Mouse (Mus musculus): ENCODE measurements around the gene Kif27. TPM values are rescaled to one million over a fixed set of nuclear protein-coding genes. Genes with fewer than 3 reads are reported as not detected.

Kif27 gene
- polyA plus RNA-seq (2017; shearing (Covaris generic)): not detected

GRCm38 (mm10) chr13:58358629-58359303 is at the start of gene Kif27:
Gene Kif27, minus strand, starts transcription at chr13:58359122.

GRCm38 (mm10) chr13:58403243-58403642 is 44.3 kb upstream of the Kif27 start, which contains the start of gene Hnrnpk:
Gene Hnrnpk, minus strand, starts transcription at chr13:58403343.

DNA sequence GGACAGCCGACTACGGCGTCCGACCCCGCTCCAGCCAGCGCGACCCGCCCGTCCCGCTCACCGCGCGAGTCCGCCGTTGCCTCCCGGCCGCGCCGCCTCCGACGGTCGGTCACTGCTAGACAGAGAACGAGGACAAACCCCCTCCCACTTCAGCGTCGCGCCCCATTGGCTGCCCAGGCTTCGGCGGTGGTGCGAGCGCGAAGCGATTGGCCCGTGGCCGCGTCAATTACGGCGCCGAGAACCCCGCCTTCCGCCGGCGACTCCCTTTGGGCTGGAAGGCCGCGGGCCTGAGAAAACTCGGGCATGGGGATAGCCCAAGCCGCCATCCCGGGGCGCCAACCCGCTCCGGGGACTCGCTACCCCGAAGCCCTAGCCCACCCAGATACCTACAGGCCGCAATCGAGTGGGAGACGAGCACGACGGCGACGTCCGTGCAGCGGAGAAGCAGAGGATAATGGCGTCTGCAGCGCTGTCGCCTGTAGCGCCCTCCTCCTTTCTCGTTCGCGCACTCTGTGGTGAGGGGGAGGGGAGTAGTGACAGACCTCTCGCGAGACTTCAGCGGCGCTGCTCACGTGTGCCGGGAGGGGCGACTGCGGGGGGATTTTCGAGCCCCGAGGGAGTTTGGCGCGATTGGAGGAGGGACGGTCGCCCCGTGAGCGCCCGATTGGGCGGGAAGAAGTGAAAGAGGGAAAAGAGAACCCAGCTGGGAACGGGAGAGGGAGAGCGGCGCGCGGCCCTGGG is 43.3 kb upstream of the Kif27 start, which contains the start of gene Rmi1:
Rmi1 (plus strand) TSS at position 246 of the 741 bp plus-strand sequence.

GRCm38 (mm10) chr13:58384779-58385546 is 26.0 kb upstream of the Kif27 start, which contains the start of gene 2210016F16Rik:
Gene 2210016F16Rik, minus strand, starts transcription at chr13:58385225.

DNA sequence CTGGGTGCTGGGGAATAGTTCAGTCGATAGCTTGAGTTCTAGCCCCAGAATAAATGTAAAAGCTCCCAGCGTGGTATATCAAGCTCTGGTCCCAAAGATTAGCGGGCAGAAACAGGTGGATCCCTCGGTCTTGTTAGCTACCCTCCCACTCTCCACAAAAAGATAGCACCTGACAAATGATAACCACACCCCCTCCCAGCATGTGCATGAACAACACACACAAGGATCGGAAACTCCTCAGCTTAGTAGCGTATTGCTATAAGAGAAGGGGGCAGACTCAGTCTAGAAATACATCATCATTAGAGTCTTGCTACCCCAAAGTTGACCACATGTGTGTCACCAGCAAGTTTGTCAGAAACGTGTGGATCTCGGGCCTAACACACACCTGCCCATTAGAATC is 83.3 kb downstream of the Kif27 start, which contains the start of gene Gkap1:
Gkap1 (minus strand) TSS at position 101 of the 400 bp plus-strand sequence.

Other genes starting within 250 kb of the Kif27 start
- gene Klhl3, start 245.5 kb downstream of the Kif27 start, polyA plus RNA-seq (2017; shearing (Covaris generic)): 3.1 TPM
- 9.6 TPM for gene Hnrnpa0, start 230.6 kb downstream of the Kif27 start, polyA plus RNA-seq (2017; shearing (Covaris generic))
- gene Idnk, start 201.5 kb downstream of the Kif27 start, polyA plus RNA-seq (2017; shearing (Covaris generic)): 221 TPM
- 7.4 TPM for gene Ubqln1, start 143.5 kb downstream of the Kif27 start, polyA plus RNA-seq (2017; shearing (Covaris generic))
- gene Gkap1, start 83.4 kb downstream of the Kif27 start, polyA plus RNA-seq (2017; shearing (Covaris generic)): 0.32 TPM
- 5.6 TPM for gene 2210016F16Rik, start 26.1 kb upstream of the Kif27 start, polyA plus RNA-seq (2017; shearing (Covaris generic))
- 39.6 TPM for gene Rmi1, start 43.1 kb upstream of the Kif27 start, polyA plus RNA-seq (2017; shearing (Covaris generic))
- gene Hnrnpk, start 44.2 kb upstream of the Kif27 start, polyA plus RNA-seq (2017; shearing (Covaris generic)): 2,511 TPM